Mouse (Mus musculus) CH12F3 (cell line): ENCODE measurements around the gene Mprip.
"Not testable (repeated sequence)": the region's sequence is repeated elsewhere in the genome, so short reads cannot be mapped to it uniquely, and the experiment has no call there.

Source experiments
- in situ Hi-C: fragments of 300-500 bp; cut with MboI; formaldehyde crosslinking; loops from 2 replicates; pipeline ENCODE4 v1.14.3; 2020; ENCODE audit warnings: low sequenced_read_pairs

Gene Mprip

DNA sequence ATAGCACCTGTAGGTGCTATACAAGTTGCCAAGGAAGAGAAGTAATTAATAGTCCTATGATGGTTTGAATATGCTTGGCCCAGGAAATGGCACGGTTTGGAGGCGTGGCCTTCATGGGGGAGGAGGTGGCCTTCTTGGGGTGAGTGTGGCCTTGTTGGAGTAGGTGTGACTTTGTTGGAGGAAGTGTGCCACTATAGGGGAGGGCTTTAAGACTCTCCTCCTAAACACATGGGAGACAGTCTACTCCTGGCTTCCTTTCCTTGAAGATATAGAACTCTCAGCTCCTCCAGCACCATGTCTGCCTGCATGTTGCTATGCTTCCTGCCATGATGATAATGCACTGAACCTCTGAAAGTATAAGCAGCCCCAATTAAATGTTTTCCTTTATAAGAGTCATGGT is 8.1 kb upstream of the Mprip start:
- in situ Hi-C loops, result no loop called here

DNA sequence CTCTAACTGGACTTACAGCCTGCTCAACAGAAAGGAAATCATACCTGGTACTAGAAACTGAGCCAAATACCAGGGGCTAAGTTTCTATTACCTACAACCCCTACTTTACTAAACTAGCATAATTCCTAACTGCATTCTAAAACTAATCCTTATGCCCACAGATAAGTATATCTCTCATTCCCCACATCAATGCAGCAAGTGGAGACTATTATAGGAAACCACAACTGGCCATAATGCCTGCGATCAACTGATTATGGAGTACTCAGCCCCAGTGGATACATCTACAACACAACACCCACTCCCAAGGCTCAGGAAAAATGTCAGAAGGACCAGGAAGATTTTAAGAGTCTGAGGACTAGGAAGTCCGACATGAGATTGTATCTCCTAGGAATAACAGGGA is 7.6 kb upstream of the Mprip start:
- in situ Hi-C loops, result no loop called here

DNA sequence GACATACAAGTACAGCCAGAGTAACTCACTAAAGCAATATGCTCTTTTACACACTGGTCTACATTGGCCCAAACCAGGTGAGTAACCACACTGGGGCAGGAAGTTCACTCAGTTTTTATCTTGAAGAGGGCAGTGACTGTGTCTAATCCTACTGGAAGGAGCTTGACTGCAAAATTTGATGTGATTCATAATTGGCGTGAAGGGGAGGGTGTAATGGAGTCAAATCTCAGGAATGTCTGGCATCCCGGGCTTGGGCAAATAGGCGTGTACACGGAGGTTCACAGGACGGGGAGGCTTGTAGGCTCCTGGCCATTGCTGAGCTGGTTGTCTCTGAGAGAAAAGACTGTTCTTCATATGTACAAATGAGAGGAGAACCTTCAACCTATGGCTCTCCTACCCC is 5.8 kb upstream of the Mprip start:
- in situ Hi-C loops, result no loop called here

DNA sequence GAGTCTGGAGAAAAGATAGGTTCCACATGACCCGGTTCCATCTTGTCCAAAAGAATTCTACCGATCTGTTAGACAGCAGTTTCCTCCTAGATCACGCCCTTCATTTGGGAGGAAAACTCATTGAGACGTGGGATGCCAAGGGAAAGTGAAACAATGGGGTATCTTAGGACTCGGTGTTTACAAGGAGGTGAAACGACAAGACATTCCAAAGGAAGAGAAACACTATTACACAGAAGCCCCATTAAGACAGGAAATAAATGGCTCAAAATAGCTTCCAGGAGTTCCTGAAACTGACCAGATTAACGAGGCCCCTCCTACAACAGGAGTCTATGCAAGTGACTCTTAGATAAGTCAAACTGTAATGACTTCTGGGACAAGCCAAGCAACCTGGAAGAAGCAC is 5.1 kb upstream of the Mprip start:
- in situ Hi-C loops, result no loop called here

DNA sequence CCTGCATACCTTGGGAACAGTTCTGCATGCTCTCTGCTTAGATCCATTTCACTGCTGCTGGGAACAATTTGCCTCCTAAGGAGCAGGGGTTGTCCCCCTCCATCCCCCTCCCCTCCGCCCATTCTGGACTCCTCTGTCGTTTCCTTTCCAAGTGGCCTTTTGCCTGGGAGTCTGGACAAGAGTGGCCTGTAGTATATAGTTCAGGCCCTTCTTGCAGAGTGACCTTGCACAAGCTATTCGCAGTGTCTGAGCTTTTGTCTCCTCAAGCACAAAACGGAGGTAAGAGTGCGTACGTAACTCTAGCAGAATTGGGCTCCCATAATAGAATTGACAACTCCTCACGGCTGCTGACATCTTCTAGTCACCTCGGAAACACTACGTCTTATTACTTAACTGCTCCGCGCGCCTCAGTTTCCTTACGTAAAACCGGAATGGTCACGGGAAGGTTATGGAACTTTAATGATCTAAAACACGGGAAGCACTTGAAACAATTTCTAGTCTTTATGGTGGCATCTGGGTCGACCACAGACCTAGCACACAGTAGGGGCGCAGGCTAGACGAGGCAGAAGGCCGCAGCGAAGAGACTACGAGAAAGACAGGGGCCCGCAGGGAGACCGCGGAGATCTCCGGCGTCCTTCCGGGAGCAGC is 620 bp downstream of the Mprip start:
- in situ Hi-C loops, result no loop called here

DNA sequence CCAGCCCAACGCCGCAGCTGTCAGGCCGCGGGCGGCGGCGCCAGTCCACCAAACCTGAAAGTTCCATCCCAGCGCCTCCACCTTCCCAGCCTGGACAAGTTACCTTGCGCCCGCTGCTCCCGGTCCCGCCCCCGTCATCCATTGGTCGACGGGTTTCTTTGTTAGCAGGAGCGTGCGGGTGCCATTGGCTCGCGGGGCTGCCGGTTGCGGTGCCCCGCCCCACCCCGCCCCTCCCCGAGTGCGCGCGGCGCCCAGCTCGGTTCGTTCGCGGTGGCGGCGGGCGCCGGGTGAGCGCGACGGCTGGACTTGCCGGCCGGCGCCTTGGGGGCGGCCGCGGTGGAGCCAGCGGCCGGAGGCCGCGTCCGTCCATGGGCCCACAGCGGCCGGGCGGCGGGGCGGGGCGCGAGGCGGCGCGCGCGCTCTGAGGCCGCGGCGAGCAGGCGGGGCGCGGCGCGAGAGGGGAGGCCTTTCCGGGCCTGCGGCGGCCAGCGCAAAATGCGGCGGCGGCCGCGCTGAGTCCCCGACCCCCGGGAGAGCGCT is 1.2 kb downstream of the Mprip start:
- in situ Hi-C loops, result no loop called here

DNA sequence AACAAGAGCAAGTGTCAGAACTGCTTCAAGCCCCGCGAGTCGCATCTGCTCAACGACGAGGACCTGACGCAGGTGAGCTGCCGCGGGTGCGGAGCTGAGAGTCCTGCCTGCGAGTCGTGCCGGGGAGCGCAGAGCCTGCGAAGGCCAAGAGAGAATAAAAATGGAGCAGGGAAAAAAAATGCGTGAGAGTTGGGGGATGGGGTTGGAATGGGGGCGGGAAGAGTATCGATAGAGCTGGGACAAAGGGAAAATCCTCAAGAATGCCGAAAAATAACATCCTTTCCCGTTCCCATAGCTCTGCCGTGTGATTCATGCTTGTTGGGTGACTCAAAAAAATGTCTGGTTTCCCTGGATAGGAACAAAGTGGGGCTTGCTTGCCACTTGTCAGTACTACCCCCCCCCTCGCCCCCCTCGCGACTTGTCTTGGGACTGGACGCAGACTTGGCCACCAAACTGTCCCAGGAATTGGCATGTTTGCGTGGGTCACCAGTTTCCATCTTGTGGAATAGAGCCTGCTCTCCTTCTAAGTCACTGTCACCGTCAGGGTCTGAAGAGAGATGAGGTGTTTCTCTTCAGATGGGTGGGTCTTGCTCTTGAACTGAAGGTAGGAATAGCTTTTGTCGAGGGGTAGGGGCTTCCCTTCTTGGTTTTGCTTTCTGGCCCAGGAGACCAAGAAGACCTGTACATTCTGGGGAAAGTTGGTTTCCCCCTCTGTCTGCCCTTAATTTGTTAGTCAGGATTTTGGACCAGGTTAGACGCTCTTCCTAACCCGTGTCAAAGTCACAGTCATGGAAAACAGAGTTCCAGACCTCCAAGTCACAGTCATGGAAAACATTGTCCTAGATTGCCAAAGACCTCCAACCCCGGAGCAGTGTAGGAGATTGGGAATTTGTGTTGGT is 2.0 kb downstream of the Mprip start:
- in situ Hi-C loops, result no loop called here

DNA sequence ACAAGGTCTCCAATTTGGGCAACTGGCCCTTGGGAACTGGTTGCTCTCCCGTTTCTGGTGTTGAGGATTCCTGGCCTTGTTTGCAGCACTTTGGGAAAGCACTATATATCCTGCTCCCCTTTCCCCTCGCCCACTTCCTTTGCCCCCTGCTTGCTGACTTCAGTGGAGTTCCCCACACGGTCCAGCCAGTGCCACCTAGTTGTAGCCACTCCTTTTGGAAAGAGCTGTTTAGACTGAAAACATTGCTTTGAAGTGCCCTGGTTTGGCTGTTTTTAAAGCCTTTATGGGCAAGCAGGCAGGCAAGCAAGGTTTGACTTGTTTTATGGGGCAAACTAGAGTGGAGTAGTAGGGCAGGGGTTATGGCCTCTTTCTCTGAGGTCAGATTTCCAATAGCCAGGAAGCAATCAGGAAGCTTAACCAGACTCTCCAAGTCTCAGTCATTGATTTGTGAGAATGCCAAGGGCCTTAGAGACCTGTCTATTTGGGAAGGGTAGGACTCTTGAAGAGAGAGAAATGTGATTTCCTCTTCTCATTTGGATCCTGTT is 2.7 kb downstream of the Mprip start:
- in situ Hi-C loops, result no loop called here

DNA sequence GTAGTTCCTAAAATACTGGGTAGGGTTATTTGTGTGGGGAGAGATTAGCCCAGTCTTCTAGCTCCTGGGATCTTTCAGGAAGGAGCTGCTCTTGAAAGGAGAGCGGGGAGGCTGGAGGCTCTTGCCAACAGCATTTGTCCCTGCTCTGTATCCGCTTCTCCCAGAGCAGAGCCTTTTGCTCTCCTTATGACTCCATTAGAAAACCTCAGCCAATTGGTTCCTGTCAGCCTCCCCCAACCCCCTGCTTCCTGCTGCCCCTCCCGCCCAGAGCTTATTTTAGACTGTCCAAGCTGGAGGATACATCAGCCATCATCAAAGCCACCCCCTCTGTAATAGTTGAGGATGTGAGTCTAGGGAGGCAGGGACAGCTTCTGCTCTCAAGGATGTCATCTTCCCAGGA is 3.7 kb downstream of the Mprip start:
- in situ Hi-C loops, result no loop called here

DNA sequence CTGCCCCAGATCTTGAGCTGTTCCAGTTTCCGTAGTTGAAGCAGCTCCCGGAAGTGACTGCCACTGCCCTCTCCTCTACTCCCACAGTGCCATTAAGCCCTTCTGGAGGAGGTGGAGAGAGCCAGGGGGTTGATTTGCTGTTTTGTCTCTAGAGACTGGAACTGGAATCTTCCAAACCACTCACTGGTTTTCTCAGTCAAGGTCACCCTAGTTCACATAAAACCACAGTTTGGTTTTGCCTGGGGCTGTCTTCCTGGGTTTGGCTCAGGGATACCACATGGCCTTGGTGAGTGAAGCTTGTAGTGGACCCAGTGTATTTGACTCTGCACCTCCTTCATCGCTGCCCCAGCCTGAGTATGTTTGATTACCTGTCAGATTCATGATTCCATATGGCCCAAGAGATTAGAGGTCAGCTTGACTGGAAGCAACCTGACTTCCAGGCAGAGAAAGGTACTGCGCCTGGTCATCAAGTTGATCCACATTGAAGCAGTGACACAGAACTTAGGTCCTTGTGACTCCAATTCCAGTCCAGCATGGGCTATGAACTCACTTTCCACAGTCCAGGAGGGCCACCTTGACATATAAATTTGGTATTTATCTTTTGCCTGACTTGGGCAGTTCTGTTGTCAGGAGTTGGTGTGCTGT is 10.1 kb downstream of the Mprip start:
- in situ Hi-C loops, result no loop called here

DNA sequence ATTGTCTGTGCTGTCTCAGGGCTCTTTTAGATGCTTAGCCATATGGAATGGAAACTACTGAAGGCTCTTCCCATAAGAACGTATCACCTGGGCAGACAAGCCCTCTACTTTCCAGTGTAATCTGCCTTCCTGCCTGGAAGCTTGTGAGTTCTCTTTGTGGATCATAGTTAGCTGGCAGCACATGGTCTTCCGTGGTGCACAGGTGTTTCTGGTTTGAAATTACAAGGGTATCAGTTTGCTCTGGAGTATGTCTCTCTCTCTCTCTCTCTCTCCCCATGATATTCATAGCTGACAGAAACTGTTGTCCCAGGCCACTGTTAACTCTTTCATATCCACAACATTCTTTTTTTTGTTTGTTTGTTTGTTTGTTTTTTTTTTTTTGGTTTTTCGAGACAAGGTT is 12.9 kb downstream of the Mprip start:
- in situ Hi-C loops, result no loop called here

DNA sequence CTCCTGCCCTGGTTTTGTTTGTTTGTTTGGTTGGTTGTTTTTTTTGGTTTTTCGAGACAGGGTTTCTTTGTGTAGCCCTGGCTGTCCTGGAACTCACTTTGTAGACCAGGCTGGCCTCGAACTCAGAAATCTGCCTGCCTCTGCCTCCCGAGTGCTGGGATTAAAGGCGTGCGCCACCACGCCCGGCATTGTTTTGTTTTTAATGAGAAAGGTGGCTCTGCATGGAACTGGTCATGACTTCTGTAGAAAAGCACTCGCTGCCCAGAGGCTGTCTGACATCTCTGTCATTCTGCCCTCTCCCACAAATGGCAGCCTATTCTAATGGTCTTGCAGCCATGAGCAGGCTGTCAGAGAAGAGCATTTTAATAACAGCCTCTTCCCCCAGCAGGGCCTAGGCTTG is 13.6 kb downstream of the Mprip start:
- in situ Hi-C loops, result not testable (repeated sequence)

DNA sequence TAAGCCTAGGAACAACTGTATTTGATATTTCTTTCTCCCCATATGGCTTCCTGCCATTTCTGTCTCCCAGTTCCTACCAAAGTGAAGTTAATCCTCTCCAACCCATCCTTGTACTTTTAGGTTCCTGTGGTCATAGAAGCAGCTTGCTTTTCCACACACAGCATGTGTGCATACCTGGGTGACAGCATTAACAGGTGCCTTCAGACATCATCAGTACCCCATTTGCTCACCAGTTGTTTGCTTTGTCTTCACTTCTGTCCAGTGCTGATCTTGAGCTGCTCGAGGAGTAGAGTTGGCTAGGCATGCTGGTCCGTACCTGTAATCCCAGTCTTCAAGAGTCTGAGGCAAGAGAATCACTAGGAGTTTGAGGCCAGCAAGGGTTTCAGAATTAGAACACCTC is 16.7 kb downstream of the Mprip start:
- in situ Hi-C loops, result no loop called here

DNA sequence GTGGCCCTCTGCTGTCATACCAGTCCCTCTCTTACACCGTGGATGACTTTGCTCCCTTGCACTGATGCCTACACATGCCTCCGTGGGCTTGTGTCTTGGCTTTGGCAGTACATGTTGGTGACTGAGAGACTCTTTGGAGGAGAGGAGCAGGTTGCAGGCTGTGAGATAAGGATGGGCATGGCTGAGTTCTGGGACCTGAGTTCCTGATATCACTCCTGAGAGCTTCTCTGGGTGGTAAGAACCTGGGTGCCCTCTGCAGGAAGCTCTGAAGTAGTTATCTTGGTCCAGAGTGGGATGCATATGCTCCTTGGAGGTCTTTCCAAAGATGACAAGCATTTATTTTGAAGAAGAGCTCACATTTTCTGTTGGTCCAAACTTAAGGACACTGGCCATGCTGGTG is 17.6 kb downstream of the Mprip start:
- in situ Hi-C loops, result no loop called here

DNA sequence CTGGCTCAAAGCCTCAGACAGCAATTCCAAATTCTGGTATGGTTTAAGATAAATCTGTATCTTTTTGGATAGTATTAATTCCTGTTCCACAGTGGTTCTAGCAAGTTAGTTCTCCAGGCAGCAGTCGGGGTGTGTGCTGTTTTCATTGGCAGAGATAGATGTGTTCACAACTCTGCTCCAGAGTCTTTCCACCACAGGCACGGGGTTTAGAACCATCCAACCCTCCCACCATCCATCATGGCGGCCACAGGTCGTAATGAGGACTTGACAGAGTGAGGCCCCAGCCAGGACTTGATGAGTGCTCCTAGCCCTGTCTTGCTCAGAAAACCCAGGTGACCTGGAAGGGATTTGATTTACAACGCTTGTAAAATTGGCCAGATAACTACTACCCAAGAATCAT is 19.0 kb downstream of the Mprip start:
- in situ Hi-C loops, result no loop called here

DNA sequence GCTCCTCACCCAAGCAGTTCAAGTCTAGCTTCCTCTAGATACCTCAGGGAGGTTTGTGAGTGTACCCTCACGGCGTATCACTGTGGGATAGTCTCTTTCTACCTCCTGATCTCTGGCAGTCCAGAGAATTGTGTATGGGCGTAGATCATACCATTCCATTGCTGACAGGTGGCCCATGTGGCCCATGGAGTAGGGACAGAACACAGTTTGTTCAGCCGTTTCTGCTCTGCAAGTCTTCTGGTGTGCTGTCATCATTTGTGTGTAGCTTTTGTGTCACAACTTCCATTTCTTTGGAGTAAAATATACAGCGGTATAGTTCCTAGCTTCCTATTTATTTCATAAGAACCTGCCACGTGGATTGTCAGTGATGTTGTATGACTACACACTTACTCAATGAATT is 23.9 kb downstream of the Mprip start:
- in situ Hi-C loops, result no loop called here

DNA sequence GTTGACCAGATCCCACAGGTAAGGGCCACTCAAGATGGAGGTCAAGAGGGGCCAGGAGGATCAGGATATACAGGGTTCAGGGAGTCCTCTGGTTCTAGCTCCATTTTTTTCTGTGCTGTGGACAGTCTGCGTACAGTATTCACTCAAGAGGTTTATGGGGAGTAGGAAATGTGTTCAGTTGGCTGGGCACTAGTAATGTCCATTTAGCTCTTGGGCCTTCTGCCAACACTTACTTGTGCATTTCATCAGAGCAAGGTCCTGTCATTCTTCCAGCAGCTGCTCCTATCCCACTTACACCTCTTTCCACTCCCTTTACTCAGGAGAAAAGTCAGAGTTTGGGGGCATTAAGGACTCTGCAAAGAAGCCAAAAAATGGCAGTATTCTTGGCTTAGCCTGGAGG is 33.4 kb downstream of the Mprip start:
- in situ Hi-C loops, result no loop called here

DNA sequence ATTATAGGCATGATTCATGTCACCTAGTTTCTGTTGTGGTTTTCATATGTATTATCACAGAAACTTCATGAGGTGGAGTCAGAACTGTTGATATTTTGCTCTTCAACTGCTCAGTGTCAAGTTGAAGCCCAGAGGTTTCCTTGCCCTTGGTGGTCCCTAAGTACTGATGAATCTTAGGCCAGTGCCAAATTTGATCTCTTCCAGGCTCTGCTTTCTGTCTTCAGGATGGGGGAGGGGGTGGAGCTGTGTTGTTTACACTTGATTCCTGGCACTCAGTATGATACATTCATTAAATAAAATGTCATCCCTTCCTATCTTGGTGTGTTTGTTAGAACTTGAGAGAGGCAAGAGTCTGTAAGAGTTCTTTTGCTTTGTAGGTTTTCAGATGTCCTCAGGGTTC is 34.4 kb downstream of the Mprip start:
- in situ Hi-C loops, result no loop called here

DNA sequence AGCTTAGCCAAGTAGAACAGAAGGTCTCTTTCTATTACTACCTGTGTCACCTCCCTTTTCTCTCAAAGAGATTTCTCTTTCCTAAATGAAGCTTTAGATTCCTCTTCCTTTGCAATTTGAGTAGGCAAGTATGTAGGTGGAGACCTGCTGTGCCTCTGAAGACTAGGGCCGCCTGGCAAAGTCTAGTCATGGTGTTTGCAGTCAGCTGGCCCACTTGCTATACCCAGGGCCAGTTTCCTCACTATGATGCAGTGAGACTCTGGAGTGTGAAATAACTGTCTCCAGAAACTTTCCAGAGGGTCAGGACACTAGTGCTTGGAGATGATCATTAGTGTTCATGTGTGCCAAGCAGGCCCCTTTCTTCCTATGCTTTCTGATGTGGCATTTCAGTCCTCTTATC is 36.5 kb downstream of the Mprip start:
- in situ Hi-C loops, result no loop called here

DNA sequence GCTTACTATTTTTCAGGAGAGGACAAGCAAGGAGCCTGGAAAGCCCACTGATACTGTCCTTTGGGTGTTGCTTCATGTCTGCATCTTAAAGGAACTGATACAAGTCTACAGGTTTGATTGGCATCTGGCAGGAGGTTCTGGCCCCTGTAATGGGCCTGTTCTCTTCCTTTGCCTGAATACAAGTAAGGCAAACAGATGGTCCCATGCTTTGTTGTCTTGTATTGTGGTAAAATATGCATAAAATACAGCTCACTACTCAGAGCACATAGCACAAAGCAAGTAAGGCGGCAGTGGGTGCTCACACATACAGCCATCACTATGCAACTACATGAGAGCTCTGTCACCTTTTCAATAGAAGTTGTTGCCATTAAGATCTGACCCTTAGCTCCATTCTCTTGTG is 39.7 kb downstream of the Mprip start:
- in situ Hi-C loops, result no loop called here

DNA sequence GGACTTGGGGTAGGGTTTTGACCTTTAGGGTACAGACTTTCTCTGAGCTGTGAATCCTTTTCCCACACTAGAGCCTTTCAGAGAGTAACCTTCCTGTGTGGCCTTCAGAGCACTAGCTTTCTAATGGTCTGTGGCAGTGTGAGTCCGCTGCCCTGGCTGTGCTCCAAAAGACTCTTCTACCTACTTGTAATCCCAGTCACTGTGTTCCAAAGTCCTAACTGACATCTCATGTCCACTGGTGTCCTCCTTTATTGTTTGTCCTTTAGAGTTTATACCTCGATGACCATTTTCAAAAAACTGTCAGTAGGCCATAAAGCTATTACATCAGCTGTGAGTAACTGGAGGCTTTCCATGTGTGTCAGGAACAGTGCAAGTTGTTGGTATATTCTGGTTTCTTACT is 44.0 kb downstream of the Mprip start:
- in situ Hi-C loops, result no loop called here

DNA sequence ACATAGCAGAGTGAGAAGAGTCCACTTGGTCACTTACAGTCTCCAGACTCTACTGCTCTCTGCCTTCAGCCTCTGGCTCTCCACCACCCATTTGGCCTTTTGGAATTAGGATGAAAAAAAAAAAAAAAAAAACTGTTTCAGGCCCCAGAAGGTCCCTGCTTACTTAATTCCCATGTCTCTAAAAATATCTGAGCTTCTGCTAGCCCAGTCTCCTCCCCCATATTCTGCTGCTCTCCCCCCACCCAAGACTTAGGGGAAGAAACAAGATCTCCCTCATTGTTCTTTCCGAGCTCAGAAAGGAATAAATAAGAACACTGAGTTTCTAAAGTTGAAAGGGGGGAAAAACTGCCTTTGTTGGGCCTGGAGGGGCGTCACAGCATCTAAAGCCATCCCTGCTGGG is 46.4 kb downstream of the Mprip start:
- in situ Hi-C loops, result no loop called here
